Mouse (Mus musculus): ENCODE measurements around the gene Mrfap1.

Mrfap1 gene

DNA sequence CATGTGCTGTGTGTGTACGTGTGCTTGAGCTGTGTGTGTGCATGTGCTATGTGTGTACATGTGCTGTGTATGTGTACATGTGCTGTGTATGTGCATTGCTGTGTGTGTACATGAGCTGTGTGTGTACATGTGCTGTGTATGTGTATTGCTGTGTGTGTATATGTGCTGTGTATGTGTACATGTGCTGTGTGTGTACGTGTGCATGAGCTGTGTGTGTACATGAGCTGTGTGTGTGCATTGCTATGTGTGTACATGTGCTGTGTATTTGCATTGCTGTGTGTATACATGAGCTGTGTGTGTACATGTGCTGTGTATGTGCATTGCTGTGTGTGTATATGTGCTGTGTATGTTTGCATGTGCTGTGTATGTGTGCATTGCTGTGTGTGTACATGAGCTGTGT lies 17.1 kb downstream of the Mrfap1 start:
- no peak for DNase-seq

DNA sequence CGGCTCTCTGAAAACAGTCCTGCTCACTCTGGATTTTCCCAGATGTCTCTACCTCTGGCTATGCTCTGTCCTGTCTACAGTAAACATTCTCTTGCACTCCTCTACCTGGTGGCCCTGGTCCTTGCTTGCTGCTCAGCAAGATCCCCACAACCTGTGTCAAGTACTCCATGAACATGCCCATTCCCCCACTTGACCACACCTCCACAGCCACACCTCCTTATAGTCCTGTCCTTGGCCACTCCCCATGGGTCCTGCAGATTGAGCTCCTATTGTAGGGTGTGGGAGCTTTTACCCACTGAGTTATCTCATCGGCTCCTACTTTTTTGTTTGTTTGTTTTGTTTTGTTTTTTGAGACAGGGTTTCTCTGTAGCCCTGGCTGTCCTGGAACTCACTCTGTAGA lies 17.7 kb downstream of the Mrfap1 start:
- DNase-seq: no peak

DNA sequence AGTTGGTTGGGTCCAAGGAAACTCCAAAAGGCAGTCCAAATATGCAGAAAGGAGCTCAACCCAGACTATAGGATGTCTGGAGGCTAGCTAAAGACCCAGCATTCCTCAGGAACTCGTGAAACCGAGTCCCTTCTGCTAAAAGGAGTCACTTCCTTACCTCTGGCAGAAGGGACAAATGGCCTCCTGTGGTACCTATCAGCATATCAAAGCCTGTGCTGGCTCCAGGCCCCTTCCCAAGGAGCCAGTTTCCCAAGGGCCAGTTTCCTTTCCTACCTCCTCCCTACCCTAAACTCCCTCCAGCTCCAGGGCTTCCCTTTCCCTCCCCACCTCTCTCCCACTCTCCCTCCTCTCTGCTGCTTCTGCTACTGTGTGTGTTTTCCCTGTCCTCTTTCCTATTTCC lies 19.4 kb downstream of the Mrfap1 start:
- no peak for DNase-seq

- DNase-seq: no peak
Observed at GRCm38 (mm10) chr5:36776021-36776575, 20.5 kb downstream of the Mrfap1 start.

- no peak for DNase-seq
Observed at GRCm38 (mm10) chr5:36775317-36775716, 21.3 kb downstream of the Mrfap1 start.

- no peak for DNase-seq
Observed at GRCm38 (mm10) chr5:36772586-36772985, 24.0 kb downstream of the Mrfap1 start.

DNA sequence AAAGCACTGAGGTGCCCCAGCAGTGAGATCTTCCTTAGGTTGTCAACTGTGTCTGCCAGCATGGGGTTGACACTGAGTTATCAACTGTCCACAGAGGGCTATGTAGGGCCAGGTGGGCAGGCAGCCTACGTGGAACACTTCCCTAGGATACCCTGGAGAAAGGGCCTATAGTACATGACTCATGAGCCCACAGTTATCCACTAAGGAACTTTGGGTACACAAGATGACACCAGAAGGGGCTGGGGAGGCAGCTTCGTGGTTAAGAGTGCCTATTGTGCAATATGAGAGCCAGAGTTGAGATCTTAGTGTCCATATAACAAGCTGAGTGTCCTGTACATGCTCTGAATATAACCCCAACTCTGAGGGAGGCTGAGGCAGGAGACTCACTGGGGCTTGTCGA lies 27.0 kb downstream of the Mrfap1 start:
- DNase-seq: no peak

DNA sequence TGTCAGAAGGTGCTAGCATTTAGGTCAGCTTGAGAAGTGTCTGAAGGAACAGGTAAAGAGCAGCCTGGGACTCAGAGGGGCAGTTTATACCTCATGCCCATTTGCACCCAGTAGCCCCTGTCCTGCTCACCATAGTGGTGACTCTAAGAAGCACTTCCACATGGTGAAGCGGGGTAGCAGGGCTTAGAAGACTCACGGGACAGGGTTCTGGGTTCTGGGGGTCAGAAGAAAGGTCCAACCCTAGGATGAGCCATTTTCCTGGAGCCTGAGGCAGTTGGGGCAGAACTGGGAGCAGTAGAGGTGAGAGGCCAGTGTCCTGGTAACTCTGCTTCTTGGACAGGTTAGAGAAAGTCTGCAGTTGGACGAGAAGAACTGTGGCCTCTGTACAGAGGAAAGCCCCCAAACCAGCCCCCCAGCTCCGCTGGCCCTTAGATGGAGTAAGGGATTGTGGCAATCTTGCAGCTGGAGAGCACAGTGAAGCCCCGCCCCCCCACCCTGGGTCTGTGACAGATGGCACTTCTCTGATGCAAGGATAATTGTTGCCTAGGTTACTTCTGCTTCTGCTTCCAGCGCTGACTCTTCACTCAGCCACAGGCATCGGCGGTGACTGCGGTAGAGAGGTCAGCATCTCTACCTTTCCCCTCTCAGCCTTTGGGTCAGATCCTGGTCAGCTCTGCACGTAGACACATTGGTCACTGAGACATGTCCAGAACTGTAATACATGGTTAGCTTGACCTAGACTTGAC lies 29.4 kb downstream of the Mrfap1 start:
- no peak for DNase-seq

DNA sequence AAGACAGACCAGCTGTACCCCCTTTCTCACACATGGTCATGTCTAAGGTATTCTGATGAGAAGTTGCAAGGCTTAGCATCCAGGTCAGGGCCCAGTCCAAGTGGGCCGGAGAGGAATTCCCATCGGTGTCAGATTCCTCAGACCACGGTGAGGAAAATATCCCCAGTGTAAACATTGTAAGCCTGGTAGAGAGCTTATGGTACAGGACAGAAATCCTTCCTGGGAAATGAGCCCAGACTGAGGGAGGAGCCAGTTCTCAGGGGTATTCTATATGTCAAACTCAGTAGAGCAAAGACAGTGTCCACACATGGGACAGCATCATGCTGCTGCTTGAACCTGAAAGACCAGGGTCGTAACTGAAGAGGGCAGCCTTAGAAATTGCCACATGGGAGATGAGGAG lies 36.7 kb downstream of the Mrfap1 start:
- DNase-seq: no peak

DNA sequence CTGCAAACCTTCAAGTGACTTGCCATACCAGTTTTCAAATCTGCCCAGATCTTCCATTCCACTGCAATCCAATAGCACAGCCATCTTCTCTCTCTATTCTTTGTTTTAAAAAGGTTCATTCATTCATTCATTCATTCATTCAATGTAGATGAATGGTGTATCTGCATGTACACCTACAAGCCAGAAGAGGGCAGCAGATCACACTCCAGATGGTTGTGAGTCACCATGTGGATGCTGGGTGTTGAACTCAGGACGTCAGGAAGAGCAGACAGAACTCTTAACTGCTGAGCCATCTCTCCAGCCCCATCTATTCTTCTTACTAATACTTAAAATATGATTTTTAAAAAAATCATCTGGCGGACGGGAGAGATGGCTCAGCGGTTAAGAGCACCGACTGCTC lies 39.5 kb downstream of the Mrfap1 start:
- no peak for DNase-seq

DNA sequence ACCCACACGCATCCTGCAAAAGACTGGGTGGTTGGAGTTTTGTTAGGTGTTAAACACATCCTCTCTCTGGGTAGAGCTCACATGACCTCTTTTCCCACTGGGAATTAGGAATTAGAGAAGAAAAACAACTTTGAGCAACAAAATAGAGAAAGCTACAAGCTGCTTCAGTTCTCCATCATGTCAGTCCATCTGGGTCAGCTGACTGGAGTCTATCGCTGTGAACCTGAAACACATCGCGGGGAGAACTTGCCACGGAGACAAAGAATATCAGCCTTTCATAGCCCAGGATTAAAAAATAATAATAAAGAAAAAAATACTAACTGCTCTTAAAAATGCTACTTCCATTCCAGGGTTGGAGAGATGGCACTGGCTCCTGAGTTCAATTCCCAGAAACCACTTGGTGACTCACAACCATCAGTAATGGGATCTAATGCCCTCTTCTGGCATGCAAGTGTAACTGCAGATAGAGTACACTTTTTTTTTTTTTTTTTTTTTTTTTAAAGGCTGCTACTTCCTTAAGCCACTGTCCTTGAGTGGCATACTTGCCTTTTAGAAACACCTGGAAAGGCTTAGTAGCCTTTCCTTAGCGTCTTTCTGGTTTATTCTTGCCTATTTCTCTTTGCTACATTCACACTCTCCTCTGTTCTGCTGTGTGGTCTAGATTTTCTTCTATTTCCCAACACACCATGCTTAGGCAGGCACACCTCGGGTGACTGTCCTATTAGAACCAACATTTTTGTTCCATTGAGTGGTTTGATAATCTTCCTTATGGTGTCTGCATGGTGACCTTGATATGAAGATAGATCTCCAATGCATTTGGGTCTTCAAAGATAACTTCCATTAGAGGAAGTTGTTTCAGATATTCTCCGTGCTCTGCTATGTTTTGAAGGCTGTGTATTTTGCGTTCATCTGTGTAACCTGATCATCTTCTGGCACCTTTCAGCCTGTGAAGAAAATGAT lies 46.2 kb downstream of the Mrfap1 start:
- DNase-seq: no peak

DNA sequence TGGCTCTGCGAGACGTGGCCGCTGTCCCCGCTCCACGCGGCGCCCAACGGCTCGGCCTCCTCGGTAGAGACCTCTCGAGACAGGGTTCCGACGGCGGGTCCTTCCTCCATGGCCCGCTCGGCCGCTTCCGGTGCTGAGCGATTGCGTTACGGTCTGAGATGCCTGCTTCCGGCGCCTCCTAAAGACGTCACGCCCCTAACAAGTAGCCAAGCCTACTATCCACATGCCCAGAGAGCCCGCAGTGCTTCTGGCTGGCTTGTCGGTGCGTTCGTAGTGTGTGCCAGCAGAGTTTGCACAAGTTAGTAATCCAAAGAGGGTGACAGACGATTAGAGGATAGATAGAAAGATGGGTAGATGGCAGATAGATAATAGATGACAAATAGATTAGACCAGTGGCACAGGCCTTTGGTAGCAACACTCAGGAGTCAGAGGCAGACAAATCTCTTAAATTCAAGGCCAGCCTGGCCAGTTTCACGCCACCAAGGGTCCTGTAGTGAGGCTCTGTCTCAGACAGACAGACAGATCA lies 48.0 kb downstream of the Mrfap1 start, which contains the start of gene Bloc1s4:
Bloc1s4 (minus strand) TSS at position 115 of the 526 bp plus-strand sequence.
- DNase-seq: peak; percentile 67 to 76

DNA sequence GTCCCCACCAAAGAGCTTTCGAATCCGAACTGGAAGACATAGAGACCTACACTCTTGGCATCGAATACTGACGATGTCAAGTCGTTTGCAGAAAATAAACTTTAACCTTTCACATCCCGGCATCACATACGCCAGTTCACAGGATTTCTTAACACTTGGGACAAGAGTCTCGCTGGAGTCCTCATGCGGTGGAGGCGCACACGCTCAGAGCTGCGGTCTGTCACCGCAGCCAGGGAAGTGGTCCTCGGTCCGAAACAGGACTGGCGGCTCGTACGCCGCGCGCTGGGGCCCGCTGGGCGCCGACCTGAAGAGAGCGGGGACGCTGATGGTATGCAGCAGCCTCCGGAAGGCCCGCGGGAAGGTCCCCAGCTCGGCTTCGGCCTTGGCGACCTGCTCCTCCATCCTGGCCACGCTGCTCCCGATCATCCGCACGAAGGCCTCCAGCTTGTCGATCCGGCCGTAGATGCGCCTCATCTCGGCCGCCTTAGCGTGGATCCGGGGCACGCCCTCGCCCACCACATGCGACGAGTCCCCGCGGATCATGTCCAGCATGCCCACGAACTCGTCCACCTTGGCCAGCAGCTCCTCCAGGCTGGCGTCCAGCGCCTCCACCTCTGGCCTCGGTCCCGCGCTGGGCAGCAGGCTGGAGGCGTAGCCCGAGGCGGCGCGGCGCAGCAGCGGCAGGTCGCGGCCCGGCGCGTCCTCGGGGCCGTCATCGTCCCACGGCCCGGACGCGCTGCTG lies 48.6 kb downstream of the Mrfap1 start:
- peak in 1 of 2 experiments; percentile 20 for DNase-seq

DNA sequence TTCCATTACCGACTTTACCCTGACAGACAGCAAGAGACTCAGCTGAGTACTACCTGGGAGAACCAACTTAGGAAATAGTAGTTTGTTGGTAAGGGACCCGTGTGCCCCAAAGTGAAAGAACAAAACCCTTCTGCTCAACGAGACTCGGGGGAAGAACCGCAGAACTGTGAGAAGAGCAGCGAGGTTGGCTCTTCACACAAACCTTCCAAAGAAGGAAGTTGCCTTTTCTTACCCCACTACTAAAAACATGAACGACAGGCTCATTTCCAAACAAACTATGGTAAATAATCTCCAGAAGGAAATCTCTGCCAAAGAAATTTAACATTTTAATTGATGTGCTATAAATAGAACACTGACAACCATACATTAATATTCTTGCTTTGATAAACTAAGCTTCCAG lies 49.5 kb downstream of the Mrfap1 start:
- DNase-seq: no peak
